Mouse (Mus musculus): ENCODE results near the gene Hexim2.

- TF ChIP-seq POLR2A (IDR thresholded peaks at IDR 0.05; ENCODE audit: borderline replicate concordance, low read depth, low read length) (no peak), CTCF (IDR thresholded peaks at IDR 0.05; ENCODE audit: low read depth, low read length) (no peak)
Measured at GRCm38 (mm10) chr11:103105810-103106209, 26.4 kb upstream of the Hexim2 start.

Measured in bone marrow macrophage, adult 2 months (primary cell).